Mouse (Mus musculus): ENCODE measurements around the gene Tor1aip2.
A peak's percentile ranks its signal among the peaks of the same experiment; 100 is the strongest.

Tor1aip2 gene

DNA sequence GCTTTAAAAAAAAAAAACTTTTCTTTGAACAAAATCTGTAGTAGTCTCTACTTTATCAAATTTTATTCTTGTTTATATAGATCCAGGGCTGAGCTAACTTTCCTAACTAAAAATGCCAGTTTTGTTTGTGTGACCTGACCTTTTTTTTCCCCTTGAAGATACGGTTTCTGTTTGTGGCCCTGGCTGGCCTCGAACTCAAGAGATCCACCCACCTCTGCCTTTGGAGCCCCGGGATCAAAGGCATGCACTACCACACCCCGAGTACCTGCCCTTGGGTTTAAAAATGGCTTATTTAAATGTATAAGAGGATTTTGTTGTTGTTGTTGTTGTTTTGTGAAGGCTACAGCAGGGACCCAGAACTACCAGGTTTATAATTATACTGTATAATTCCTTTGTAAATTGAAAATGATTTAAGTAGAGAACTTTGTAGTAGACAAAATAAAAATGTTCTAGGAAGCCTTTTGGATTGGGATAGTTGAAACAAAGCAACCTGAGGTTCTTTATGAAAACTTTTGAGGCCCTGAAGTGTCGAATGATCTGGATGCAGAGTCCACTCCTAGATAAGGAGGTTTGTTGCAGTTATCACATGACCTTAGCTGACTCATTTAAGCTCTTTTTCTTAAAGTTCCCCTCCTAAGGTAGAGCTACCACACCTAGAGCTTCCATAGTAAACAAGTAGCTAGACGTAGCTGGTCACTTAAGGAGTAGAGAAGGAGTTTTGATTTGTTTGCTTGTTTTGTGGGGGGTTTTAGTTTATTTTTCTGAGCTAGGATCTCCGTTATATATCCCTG lies 6.4 kb downstream of the Tor1aip2 start:
- DNase-seq = peak; percentile 36

DNA sequence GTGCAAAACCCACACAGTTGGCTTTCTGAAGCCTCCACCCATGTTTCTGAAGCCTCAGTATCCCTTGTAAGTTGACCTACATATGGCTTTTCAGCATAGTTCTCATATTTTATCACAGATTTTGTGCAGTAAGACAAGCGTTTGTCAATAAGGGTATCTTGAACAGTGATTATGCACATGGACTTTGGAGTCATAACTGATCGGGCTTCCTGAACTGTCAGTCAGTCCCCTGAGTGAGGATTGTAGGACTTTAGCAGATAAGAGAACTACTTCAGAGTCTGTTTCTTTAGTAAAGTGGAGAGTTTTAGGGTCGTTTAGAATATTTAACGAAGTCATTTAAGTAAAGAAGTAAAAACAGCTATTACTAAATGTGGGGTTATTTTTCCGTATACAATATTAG lies 7.3 kb downstream of the Tor1aip2 start:
- DNase-seq = no peak

DNA sequence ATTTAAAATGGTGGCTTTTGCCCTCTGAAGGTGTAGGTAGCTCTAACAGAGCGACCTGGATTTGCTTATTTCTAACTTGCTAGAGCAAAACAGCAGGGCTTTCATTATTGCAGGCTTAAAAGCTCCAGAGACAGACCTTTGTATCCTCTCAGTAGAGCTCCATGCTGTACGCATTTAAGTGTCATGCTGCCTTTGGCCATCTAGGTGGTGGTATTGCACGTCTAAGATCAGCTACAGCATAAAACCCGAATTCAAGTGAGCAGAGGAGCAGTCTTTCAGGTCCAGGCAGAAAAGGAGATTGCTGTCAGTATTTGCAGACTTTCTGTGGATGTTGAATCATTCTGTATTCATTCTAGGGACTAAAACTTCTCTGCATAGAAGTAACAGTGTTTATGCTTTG lies 7.8 kb downstream of the Tor1aip2 start:
- peak; percentile 61 for DNase-seq

DNA sequence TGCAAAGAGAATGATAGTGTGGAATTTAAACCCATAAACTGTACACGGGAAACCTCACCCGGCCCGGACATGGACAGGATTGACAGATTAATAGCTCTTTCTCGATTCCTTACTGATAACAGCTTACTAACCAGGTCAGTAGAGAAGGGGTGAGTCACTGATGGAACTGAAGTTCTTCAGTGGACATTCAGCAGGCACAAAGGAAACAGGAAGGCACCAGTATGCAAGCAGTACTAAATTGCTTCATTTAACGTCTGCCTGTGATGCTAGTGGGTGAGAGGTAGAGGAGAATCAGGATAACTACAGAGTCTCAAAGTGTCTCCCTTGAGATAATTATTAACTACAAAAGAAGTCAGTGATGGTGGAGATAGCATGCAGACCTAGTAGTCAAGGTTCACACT lies 9.0 kb downstream of the Tor1aip2 start:
- DNase-seq = no peak

DNA sequence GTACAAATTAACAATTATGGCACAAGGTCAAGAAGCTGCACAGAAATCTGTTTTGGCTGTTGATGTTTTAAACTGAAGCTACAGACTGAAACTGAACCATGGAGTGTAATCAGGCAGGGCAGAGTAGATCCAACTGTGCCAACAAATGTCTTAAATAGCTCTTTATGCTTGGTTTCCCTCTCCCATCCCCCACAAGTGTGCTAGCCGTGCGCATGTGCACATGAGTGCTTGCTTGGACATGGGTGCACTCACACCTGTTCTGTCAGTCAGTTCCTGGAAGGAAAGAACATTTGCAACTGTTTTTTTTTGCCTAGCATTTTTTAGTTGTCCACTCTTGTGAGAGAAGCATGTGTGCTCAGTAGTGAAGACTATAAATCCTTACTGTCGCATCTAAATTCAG lies 11.5 kb downstream of the Tor1aip2 start:
- DNase-seq = no peak

DNA sequence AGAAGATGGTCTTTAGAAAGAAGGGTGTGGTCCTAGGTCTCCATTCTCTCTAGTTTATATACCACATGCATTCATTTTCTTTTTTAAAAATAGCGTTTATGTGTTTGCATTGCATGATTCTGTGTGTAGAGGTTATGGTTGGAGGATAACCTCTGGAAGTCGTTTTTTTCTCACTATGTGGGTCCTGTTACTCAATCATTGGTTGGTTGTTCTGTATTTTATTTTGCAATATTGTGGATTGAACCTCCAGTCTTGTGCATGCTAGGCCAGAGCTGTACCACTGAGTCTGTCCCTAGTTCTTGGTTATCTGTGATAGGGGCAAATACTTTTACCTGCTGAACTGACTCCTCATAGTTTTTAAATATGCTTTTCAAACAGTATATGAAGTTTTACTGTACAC lies 23.0 kb downstream of the Tor1aip2 start:
- DNase-seq = no peak

DNA sequence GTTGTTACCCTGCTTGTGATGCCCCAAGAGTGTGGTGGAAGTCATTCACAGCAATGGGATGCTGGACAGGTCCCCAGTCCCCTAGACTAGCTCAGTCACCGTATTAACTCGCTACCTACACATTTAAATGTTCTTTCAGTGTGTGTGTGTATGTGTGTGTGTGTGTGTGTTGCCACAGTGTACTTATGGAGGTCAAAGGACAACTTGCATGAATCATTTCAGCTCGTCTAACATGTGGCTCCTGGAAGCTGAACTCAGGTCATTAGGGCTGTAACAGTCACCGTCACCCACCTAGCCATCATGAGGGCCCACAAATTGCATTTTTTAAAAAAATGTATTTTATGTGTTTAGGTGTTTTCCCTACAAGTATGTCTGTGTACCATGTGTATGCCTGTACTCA lies 27.0 kb downstream of the Tor1aip2 start:
- no peak for DNase-seq

DNA sequence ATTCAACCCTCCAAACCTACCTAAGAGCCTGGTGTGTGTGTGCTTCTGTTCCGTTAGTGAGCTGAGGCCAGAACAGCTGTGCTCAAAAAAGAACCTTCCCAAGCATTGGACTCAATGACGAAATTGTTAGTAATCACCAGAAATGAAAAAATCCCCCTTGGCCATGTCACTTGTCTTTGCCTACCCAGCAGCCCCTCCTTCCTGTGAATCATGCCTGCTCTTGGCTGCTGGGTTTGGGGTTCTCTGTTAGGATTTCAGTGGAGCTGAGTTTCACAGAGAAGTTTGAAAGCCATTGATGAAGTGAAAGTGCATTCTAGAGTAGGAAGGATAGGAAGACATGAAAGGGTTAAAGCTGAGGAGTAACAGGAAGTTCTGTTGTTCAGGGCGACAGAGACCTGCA lies 30.9 kb downstream of the Tor1aip2 start:
- DNase-seq = no peak

DNA sequence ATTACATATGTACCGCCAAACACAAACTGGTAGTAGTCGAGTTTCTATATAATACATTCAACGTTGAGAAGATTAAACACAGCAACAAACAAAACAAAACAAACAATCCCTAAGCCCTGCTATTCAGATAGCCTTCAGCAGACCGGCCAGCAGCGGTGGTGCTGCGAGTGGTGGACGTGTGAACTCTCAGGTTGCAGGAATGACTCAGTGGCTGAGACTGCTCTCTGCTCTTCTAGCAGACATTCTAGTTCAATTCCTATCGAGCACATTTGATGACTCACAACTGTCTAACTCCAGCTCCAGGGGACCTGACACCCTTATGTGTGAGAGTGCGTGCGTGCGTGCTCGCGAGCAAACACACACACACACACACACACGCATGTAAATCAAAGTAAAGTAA lies 34.9 kb downstream of the Tor1aip2 start:
- no peak for DNase-seq

DNA sequence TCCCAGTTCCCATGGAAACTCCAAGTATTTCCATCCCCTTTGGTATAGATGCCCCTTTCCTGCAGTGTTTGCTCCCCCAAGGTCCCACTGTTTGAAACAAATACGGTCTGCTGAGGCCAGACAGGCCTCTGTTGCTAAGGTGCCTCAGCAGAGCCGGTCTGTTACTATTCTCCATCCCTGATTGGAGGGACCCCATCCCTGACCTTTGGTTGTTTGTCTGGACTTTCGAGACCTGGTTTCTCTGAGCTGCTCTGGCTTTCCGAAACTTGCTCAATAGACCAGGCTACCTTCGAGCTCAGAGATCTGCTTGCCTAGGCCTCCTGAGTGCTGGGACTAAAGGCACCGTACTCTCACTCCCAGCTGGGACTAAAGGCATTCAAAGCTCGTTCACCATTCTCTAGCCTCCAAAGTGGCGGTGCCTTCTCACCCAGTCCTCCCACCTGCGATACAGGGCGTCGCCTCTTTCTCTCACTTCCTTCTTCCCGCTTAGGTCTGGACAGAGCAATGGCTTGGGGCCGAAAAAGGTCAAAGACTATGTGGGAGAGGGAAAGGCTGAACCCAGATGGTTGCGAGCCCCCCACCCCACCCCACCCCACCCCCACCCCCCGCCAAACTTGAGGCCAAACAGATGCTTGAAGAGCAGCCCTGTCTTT lies 38.1 kb downstream of the Tor1aip2 start:
- peak; percentile 20 for DNase-seq

DNA sequence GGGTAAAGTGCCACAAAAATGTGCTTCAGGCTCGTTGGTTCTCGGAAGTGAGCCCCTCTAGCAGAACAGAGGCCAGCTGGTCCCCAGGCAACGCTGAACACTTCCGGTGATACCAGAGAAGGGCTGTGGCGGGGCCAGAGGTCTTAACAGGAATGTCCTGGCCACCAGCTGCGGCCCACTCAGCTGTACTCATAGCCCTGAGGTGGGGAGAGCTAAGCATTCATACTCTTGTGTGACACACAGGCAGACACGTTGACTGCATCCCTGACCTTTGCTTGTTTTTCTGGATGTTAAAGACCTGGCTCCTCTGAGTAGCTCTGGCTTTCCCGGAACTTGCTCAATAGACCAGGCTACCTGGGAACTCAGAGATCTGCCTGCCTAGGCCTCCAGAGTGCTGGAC lies 39.4 kb downstream of the Tor1aip2 start:
- no peak for DNase-seq

DNA sequence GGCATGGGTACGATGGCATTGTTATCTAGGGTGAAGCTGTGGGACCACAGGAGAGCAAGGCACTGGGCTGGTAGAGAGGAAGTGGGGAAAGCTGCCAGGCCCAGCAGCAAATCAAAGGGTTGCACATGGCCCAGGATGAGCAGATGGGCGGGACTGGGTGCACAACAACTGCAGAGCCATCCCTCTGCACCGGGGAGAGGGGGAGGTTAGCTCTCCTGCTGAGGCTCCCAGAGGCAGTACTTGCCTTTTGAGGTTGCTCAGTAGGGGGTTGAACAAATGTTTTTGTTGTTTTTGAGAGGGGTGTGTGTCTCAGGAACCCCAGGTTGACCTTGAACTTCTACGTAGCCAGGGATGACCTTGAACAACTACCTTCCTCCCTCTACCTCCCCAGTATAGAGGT lies 41.3 kb downstream of the Tor1aip2 start:
- DNase-seq = no peak

DNA sequence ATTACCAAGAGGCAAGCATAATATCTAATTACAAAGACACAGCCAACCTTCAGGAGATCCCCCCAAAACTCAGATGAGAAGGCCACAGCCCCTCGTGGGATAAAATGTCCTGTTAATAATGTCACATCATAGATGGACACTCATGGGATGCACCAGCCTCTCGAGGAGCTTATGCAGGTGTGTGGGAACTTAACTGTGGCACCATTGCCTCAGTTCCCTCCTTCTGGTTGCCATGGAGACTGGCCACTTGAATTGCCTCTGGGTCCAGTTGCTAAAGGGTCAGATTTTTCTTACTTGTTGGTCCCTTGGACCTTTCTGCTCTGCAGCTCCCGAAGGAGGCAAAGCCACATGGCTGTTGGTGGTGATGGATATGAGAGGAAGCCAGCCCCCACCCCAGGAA lies 42.5 kb downstream of the Tor1aip2 start:
- DNase-seq = no peak

DNA sequence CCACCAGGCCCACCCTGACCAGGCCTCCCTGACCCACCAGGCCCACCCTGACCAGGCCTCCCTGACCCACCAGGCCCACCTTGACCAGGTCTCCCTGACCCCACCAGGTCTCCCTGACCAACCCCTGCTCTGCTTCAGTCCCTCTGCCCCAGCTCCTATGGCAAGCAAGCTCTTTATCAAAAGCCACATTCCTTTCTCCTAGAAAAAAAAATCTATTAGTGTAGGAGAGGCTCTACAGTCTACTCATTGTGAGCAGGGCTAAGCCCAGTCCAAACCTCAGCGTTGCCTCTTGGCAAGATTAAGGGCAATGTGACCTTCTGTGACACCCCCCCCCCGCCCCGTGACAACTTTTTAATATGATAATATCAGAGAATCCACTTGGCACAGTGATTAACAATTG lies 49.4 kb downstream of the Tor1aip2 start:
- no peak for DNase-seq

DNA sequence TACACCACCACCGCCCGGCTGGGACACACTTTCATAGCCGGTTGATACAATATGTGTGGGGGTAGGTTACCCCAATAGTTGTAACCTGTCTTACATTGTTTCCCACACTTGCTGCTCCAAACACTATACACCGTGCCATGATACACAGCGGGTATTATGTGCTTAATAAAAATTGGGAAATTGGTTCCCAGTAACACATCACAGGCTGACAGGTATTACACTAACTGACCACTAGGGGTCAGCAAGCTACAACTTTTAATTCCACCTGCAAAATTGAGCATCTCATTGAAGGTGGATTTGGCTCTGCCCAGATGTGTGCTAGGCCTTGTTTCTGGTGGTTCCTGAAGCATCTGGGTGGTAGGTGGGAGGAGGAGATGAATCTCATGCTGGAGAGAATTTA lies 50.6 kb downstream of the Tor1aip2 start:
- DNase-seq = no peak

DNA sequence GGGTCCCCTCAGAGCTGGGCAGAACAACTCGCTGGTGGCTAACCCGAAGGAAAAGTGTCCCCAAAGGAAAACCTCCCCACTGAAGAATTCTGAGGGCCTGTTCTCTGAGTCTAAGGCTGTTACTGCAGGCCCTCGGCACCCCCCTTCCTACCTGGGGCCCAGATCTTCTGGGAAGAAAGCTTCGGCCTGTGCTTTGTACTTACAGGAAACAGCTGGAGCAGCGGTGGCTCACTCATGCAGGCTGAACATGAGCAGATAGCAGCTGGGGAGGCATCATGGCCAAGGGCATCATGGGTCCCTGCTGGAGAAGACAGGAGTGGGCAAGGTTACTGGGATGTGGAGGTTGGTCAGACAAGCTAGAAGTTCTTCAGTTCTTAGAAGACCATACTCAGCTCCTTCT lies 52.4 kb downstream of the Tor1aip2 start:
- DNase-seq = no peak

DNA sequence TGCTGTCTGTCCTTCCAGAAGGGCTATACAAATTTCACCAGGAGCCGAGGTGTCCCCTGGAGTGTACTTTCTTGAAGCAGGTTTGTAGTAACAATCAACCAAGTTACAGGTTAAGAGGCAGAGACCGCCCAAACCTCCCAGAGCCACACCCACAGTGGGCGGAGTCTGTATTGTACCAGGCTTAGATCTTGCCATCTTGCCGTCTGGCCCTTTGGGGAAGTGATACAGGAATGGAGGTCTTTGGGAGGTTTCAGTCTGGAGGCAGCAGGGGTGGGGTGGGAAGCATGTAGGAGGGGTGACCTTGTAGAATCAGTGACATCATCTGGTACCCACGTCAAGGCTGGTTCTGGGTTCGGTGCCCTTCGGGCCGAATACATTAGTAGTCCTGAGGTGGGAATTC lies 54.4 kb downstream of the Tor1aip2 start:
- DNase-seq = peak; percentile 72

DNA sequence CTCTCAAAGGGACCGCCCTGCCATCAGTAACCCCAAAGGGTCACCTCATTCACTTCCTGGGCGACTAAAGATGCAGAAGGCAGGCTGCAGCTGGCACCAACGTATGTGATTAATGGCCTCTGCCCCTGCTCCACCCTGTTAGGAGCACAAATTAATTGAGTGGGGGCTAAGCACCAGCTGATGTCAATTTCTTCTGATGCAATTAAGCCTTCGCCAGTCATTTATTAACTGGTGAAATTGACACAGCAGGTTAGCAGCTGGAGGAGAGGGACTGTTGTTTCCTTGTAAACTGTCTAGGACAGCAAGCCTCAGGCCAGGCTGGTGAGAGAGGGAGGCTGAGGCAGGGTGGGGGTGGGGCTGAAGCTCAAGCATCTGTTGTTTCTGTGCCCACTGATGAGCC lies 54.8 kb downstream of the Tor1aip2 start:
- DNase-seq = no peak

DNA sequence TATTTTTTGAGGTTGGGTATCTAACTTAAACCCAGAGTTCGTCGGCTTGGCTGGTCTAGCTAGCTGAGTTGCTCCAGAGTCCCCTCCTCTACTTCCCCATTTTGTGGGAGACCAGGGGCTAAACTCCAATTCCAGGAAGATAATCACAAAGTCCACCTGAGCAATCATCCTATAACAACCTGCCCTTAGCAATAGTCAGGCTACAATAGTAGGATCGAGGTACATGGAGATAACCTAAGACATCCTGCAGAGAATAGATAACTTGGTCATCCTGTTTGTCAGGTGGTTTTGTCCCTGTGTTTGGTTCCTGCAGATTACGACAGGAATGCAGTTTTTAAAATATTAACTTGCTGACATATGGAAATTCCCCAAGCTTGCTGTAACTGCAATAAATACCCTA lies 56.6 kb downstream of the Tor1aip2 start:
- DNase-seq = no peak

DNA sequence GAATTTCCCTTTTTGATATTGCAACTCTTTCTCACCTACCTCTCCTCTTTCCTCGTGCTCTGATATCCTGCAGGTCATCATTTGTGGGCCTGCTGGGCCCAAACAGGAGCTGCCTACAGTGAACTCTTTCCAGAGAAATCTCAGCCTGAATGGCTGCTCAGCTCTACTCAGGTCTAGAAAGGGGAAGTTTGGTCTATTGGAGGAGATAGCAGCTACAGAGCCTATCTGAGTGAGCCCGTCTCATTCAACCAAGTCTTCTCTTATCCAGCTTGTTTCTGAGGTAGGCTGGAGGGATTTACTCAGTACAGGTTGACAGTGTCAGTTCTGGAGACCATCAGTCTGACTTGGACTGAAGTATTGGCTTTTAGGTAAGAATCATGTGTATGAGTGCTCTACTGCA lies 68.6 kb downstream of the Tor1aip2 start:
- DNase-seq = no peak

DNA sequence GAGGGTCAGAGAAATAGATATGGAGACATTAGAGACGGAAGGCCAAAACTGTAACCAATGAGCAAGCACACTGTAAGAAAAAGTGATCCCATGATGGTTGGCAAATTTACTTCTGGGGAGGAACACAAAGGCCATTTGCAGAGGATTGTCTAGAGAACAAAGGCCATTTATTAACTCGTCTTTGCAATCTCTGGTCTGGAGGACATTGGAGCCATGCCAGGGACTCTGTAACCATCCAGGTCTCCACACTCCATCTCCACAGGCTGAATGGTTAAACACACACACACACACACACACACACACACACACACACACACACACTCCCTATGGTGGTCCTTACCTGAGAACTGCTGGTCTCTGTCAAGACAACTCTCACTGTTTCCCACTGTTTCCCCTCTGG lies 70.2 kb downstream of the Tor1aip2 start:
- DNase-seq = no peak

DNA sequence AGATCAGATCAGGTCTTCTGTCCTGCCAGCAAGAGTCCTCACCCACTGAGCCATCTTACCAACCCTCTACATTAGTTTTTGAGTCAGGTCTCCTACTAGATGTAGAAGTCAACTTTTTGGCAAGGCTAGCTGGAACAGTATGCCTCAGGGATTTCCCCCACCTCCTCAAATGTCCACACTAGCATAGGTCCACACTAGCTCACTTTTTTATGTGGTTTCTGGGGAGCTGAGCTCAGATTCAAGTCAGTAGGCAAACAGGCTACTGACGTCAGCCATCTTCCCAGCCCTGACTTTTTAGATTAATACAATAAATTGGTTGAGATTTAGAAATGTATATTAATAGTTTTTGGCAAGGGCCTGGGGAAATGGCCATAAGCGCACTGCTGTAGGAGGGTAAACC lies 72.2 kb downstream of the Tor1aip2 start:
- no peak for DNase-seq

DNA sequence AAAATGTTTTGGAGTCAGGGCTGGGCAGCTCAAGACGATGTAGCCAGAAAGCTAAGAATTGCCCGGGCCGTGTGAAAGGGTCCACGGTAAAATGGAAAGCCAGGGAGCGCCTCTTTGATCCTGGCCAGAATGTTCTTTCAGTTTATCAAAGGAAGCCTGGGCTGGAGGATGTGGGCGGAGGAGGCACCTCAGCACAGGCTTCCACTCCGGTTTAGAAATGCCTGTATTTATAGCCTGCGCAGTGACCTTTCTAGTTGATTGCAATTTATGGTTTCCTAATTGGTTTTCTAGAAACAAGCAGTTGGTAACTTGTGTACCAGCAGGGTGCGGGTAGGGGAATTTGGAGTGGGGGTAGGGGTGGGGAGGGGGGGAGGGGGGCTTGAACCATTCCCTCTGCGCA lies 73.2 kb downstream of the Tor1aip2 start:
- DNase-seq = no peak

DNA sequence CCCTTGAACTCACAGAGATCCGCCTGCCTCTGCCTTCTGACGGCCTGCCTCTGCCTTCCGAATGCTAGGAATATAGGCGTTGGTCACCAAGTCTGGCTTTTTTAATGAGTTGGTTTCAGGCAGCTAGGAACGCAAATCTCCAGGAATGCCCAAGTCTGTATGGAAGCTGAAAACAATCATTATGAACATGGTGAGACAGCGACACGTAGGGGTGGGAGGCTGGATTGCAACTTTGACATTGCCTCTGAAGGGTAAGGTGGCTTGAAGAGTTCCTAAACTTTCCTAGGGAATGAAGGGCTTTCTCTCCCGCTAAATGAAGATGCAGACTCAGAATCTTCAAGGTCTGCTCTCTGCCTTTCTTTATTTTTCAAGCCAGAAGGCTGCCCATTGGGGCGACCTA lies 75.9 kb downstream of the Tor1aip2 start:
- DNase-seq = no peak

DNA sequence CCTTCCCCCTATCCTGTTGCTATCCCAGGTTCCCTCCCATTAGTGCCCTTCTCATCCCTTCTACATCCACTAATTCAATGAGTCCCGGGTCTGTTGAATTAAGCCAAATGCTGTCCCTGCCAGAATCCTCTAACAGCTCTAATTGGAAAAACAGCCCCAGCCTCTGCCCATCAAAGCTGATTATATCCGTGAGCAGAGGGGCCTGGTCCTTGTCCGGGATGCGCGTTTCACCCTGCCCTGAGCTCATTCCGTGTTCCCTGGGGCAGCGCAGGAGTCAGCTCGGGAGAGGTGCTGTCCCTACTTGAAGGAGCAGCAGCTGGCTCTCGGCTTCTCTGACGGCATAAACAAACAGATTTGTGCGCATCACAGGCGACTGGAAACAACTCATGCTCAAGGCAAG lies 76.5 kb downstream of the Tor1aip2 start:
- DNase-seq = no peak
